Mouse (Mus musculus) small intestine, adult 2 months (tissue): Measurements from ENCODE around the gene Nfya.

Experiments used
- CTCF ChIP-seq: fragments of 200-500 bp; IDR thresholded peaks from 2 replicates; pipeline ENCODE4 v1.5.1; 2012; ENCODE audit warnings: low read depth, mild to moderate bottlenecking, control low read depth, inconsistent platforms, low read length, moderate library complexity, mixed read lengths; ENCODE audit not compliant: insufficient replicate concordance, insufficient read length; ENCODE audit errors: extremely low read depth
- POLR2A ChIP-seq: fragments of 200-500 bp; IDR thresholded peaks from 2 replicates; pipeline ENCODE4 v1.6.1; 2012; ENCODE audit warnings: low read depth, mild to moderate bottlenecking, control low read depth, inconsistent platforms, low read length, moderate library complexity

DNA sequence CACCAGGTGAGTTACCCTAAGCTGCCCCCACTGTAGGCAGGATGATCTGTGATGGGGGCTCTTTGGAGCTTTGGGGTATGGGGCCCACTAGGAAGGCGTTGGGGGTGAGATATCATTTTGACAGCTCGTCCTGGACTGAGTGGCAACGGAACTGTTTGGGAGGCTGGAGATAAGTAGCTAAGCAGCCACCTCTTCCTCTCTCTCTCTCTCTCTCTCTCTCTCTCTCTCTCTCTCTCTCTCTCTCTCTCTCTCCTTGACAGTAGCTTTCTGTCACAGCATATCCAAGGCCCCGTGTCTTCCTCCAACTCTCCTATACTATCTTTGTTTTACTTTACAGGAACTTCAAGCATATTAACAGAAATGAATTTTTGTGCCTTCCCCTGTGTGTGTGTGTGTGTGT lies 49.2 kb downstream of the Nfya start:
- TF ChIP-seq POLR2A (no peak), CTCF (no peak)
